Mouse (Mus musculus) G1E (cell line): ENCODE data around the gene Ccni. TPM values are rescaled to one million over a fixed set of nuclear protein-coding genes. Genes with fewer than 3 reads are reported as not detected.

Experiments
- ATAC-seq: 2 replicates; pipeline ENCODE4 v1.8.0; 2016; ENCODE audit warnings: mild to moderate bottlenecking; ENCODE audit not compliant: insufficient number of reproducible peaks, poor library complexity, low FRiP score, severe bottlenecking; ENCODE audit errors: extremely low read depth
- DNase-seq: peaks from one replicate; pipeline ENCODE4 v3.0.0; 2012; ENCODE audit warnings: low spot score
- H3K27me3 ChIP-seq: 2 replicates; pipeline ENCODE4 v1.6.1; 2012; ENCODE audit warnings: mild to moderate bottlenecking, low read length, inconsistent platforms; ENCODE audit not compliant: insufficient read depth
- H3K36me3 ChIP-seq: replicated peaks from 2 replicates; pipeline ENCODE3; 2012; ENCODE audit warnings: mild to moderate bottlenecking, inconsistent platforms
- H3K4me1 ChIP-seq: 2 replicates; pipeline ENCODE4 v1.6.1; 2012; ENCODE audit warnings: low read depth, low read length, inconsistent platforms, mixed read lengths; ENCODE audit not compliant: insufficient read depth
- H3K4me3 ChIP-seq: 2 replicates; pipeline ENCODE4 v1.5.1; 2012; ENCODE audit warnings: low read depth, mild to moderate bottlenecking, inconsistent platforms, low read length, moderate library complexity, mixed read lengths
- H3K9me3 ChIP-seq: replicated peaks from 2 replicates; pipeline ENCODE4 v1.6.1; 2012; ENCODE audit warnings: inconsistent platforms
- CTCF ChIP-seq: IDR thresholded peaks from 2 replicates; pipeline ENCODE4 v1.5.1; 2012; ENCODE audit warnings: low read depth, low read length, inconsistent platforms, mixed read lengths
- GATA1 ChIP-seq: IDR thresholded peaks from 2 replicates; pipeline ENCODE4 v1.6.1; 2012; ENCODE audit warnings: borderline replicate concordance, low read length, inconsistent platforms, mixed read lengths
- GATA2 ChIP-seq: IDR thresholded peaks from 2 replicates; pipeline ENCODE4 v1.6.1; 2012; ENCODE audit warnings: low read depth, low read length, inconsistent platforms, borderline replicate concordance
- POLR2AphosphoS5 ChIP-seq: IDR thresholded peaks from 2 replicates; pipeline ENCODE4 v1.6.1; 2012; ENCODE audit warnings: low read depth, low read length, inconsistent platforms; ENCODE audit not compliant: insufficient replicate concordance
- TAL1 ChIP-seq: conservative IDR thresholded peaks from 2 replicates; pipeline ENCODE4 v1.6.1; 2012; ENCODE audit warnings: low read depth, low read length, inconsistent platforms, mixed read lengths
- polyA plus RNA-seq: library from polyadenylated mRNA; stranded (reverse); fragments of >175 nt; gene quantifications from 2 replicates; pipeline ENCODE4 v1.2.3, GENCODE M21; 2012
- total RNA-seq, 2 experiments: library from RNA; stranded (forward) in 1 of 2; stranded (reverse) in 1 of 2; fragments of 200-1000 nt in 1 of 2; fragments of >200 nt in 1 of 2; fragmentation: Nextera tagmentation in 1 of 2; gene quantifications; 2 replicates each; pipeline ENCODE4 v1.2.3; 2014 to 2017

Gene Ccni
- total and polyA plus RNA-seq, 3 experiments = 138 to 432 (median 302) TPM

DNA sequence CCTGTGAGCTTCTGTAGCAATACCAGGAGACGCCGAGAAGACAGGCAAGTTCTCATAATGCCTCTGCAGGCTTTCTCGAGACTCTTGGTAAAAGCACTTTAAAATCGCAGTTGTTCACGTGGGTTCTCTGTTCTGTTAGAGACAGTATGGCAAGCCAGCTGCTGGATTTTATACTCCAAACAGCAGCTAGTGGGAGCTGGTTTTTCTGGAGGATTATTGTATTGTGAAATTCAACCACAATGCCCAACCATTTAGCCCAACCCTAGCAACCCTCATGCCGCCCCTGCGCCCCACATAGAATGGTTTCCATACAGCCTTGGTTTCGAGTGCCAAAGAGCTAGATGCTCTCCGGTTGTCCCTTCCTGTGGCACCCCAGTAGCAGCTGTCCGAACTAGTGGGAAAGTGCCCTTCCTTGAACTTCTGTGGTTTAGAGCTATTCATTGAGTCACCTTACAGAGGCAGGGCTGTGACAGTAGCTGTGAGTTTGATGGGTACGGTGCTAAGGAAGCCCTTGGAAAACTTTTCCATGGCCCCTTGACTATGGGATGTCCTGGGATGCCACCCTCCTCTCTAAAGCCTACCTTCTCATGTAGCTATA is 38.3 kb downstream of the Ccni start:
- DNase-seq = no peak
- no peak for ATAC-seq
- H3K27me3 ChIP-seq = no peaks in the 10 kb centered on the region
- no peak overlapping the region for H3K4me3 ChIP-seq
- H3K4me1 ChIP-seq = no peaks in the 10 kb centered on the region
- TF ChIP-seq TAL1 (no peak), GATA2 (no peak), POLR2AphosphoS5 (no peak), CTCF (no peak; the same call in 1 of the 2 replicates), GATA1 (no peak)
- peaks cover 87% of the 10 kb centered on the region for H3K36me3 ChIP-seq
- H3K9me3 ChIP-seq = no peaks in the 10 kb centered on the region; the same call in 1 of the 2 replicates

- Histone ChIP-seq H3K4me3 (no peak overlapping the region), H3K27me3 (no peaks in the 10 kb centered on the region), H3K9me3 (no peaks in the 10 kb centered on the region; the same call in 1 of the 2 replicates), H3K36me3 (peaks cover 90% of the 10 kb centered on the region), H3K4me1 (no peaks in the 10 kb centered on the region)
- ATAC-seq (no peak), DNase-seq (peak; percentile 22)
- no peak for TF ChIP-seq POLR2AphosphoS5
- no peak for TF ChIP-seq CTCF
- no peak for TF ChIP-seq GATA1
- no peak for TF ChIP-seq GATA2
- TF ChIP-seq TAL1 = no peak
These were observed 42.8 kb downstream of the Ccni start for GRCm38 (mm10) chr5:93163541-93163940.

- ATAC-seq (no peak), DNase-seq (no peak)
- Histone ChIP-seq H3K36me3 (peaks cover 91% of the 10 kb centered on the region), H3K4me1 (peaks cover 3% of the 10 kb centered on the region; the same call in 1 of the 2 replicates), H3K4me3 (no peak overlapping the region), H3K9me3 (no peaks in the 10 kb centered on the region), H3K27me3 (no peaks in the 10 kb centered on the region)
- TF ChIP-seq TAL1 = no peak
- no peak for TF ChIP-seq GATA1
These were observed 51.9 kb downstream of the Ccni start for GRCm38 (mm10) chr5:93154401-93154800.

- Histone ChIP-seq H3K4me3 (no peak overlapping the region), H3K36me3 (peaks cover 83% of the 10 kb centered on the region), H3K9me3 (no peaks in the 10 kb centered on the region), H3K27me3 (no peaks in the 10 kb centered on the region), H3K4me1 (peaks cover 3% of the 10 kb centered on the region; the same call in 1 of the 2 replicates)
- no peak for ATAC-seq
- TF ChIP-seq CTCF (no peak), GATA1 (no peak), POLR2AphosphoS5 (no peak), TAL1 (no peak), GATA2 (no peak)
- DNase-seq = no peak
These were observed 53.8 kb downstream of the Ccni start for GRCm38 (mm10) chr5:93152451-93152850.

- no peak for DNase-seq
- Histone ChIP-seq H3K9me3 (no peaks in the 10 kb centered on the region), H3K4me3 (no peak overlapping the region), H3K36me3 (peaks cover 80% of the 10 kb centered on the region), H3K27me3 (no peaks in the 10 kb centered on the region), H3K4me1 (peaks cover 3% of the 10 kb centered on the region; the same call in 1 of the 2 replicates)
- TF ChIP-seq POLR2AphosphoS5 = no peak
- no peak for TF ChIP-seq CTCF
- no peak for TF ChIP-seq GATA1
- TF ChIP-seq GATA2 = no peak
- TF ChIP-seq TAL1 = no peak
- ATAC-seq = no peak
These were observed 54.3 kb downstream of the Ccni start for GRCm38 (mm10) chr5:93151985-93152384.

- Histone ChIP-seq H3K27me3 (no peaks in the 10 kb centered on the region), H3K36me3 (peaks cover 81% of the 10 kb centered on the region), H3K4me3 (no peak overlapping the region), H3K4me1 (peaks cover 3% of the 10 kb centered on the region; the same call in 1 of the 2 replicates), H3K9me3 (no peaks in the 10 kb centered on the region)
- TF ChIP-seq POLR2AphosphoS5 = no peak
- no peak for TF ChIP-seq CTCF
- TF ChIP-seq GATA2 = no peak
- TF ChIP-seq TAL1 = no peak
- no peak for TF ChIP-seq GATA1
- no peak for ATAC-seq
- DNase-seq = no peak
These were observed 56.1 kb downstream of the Ccni start for GRCm38 (mm10) chr5:93149969-93150777.
